Mouse (Mus musculus) G1E (cell line): ENCODE measurements at regions not wholly inside any gene's neighbourhood (a gene's known extent, or its start where the extent isn't known, plus 50 kb on each side); places are given as distances from the start of the nearest gene placed in this dataset.

Source experiments
- ATAC-seq: 2 replicates; pipeline ENCODE4 v1.8.0; 2016; ENCODE audit warnings: mild to moderate bottlenecking; ENCODE audit not compliant: insufficient number of reproducible peaks, poor library complexity, low FRiP score, severe bottlenecking; ENCODE audit errors: extremely low read depth
- DNase-seq: peaks from one replicate; pipeline ENCODE4 v3.0.0; 2012; ENCODE audit warnings: low spot score
- H3K27me3 ChIP-seq: 2 replicates; pipeline ENCODE4 v1.6.1; 2012; ENCODE audit warnings: mild to moderate bottlenecking, low read length, inconsistent platforms; ENCODE audit not compliant: insufficient read depth
- H3K36me3 ChIP-seq: replicated peaks from 2 replicates; pipeline ENCODE3; 2012; ENCODE audit warnings: mild to moderate bottlenecking, inconsistent platforms
- H3K4me1 ChIP-seq: 2 replicates; pipeline ENCODE4 v1.6.1; 2012; ENCODE audit warnings: low read depth, low read length, inconsistent platforms, mixed read lengths; ENCODE audit not compliant: insufficient read depth
- H3K4me3 ChIP-seq: 2 replicates; pipeline ENCODE4 v1.5.1; 2012; ENCODE audit warnings: low read depth, mild to moderate bottlenecking, inconsistent platforms, low read length, moderate library complexity, mixed read lengths
- H3K9me3 ChIP-seq: replicated peaks from 2 replicates; pipeline ENCODE4 v1.6.1; 2012; ENCODE audit warnings: inconsistent platforms
- CTCF ChIP-seq: IDR thresholded peaks from 2 replicates; pipeline ENCODE4 v1.5.1; 2012; ENCODE audit warnings: low read depth, low read length, inconsistent platforms, mixed read lengths
- GATA1 ChIP-seq: IDR thresholded peaks from 2 replicates; pipeline ENCODE4 v1.6.1; 2012; ENCODE audit warnings: borderline replicate concordance, low read length, inconsistent platforms, mixed read lengths
- GATA2 ChIP-seq: IDR thresholded peaks from 2 replicates; pipeline ENCODE4 v1.6.1; 2012; ENCODE audit warnings: low read depth, low read length, inconsistent platforms, borderline replicate concordance
- POLR2AphosphoS5 ChIP-seq: IDR thresholded peaks from 2 replicates; pipeline ENCODE4 v1.6.1; 2012; ENCODE audit warnings: low read depth, low read length, inconsistent platforms; ENCODE audit not compliant: insufficient replicate concordance
- TAL1 ChIP-seq: conservative IDR thresholded peaks from 2 replicates; pipeline ENCODE4 v1.6.1; 2012; ENCODE audit warnings: low read depth, low read length, inconsistent platforms, mixed read lengths

DNA sequence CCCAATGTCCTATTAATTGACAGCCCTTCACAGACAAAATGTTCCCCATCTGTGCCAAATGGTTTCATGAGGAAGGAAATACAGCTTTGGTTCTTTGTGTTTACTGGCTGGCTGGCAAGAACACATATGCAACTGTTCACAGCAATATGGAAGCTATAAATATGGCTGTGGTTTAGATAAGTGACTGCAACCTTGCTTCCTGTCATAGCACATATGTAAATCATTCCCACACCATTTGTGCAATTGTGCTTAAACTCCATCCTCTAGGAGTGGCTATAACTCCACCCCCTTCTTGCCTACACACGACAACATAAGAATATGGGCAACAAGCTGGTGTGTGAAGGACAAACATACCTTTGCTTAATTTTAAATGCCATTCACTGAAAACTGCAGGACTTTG is 156.4 kb downstream of the Snx13 start:
- TF ChIP-seq POLR2AphosphoS5 = no peak
- no peak for TF ChIP-seq GATA1
- no peak for TF ChIP-seq GATA2
- no peak for TF ChIP-seq CTCF
- no peak for TF ChIP-seq TAL1
- 0 out of 2 replicates have a peak, but pooled peaks cover 4% of the 10 kb centered on the region for H3K9me3 ChIP-seq
- no peaks in the 10 kb centered on the region for H3K36me3 ChIP-seq
- ATAC-seq = no peak
- DNase-seq = no peak
- no peak overlapping the region for H3K4me3 ChIP-seq
- no peaks in the 10 kb centered on the region for H3K4me1 ChIP-seq
- no peaks in the 10 kb centered on the region for H3K27me3 ChIP-seq

DNA sequence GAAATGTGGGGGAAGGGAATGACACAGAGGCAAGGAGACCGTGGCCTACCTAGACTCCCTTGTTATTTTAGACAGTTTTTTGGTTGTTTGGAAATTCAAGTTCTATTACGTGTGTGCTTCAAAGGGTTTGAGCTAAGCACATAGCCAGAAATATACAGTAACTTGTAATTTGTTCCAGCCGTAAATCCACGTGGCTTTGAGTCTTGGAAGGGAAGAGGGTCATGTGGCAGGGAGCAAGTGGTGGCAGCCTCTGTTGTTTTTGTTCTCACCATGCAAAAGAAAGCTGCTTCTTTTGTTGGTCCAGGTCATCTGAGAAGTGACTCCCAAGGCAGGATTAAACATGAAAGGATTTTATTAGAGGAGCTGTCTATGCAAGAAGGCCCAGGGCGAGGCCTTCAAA is 153.1 kb downstream of the Snx13 start:
- ATAC-seq = no peak
- TF ChIP-seq TAL1 (no peak), GATA2 (no peak), POLR2AphosphoS5 (no peak), CTCF (no peak), GATA1 (no peak)

More for the DNA sequence above, 153.1 kb downstream of the Snx13 start:
- H3K27me3 ChIP-seq = no peaks in the 10 kb centered on the region
- DNase-seq = no peak
- H3K9me3 ChIP-seq = peaks cover 6% of the 10 kb centered on the region; the same call in 1 of the 2 replicates
- no peak overlapping the region for H3K4me3 ChIP-seq
- H3K36me3 ChIP-seq = no peaks in the 10 kb centered on the region
- no peaks in the 10 kb centered on the region for H3K4me1 ChIP-seq
